Mouse (Mus musculus) liver, adult 2 months (tissue): ENCODE measurements at regions not wholly inside any gene's neighbourhood (a gene's known extent, or its start where the extent isn't known, plus 50 kb on each side); places are given as distances from the start of the nearest gene placed in this dataset.

ENCODE experiments used
- DNase-seq: peaks from one replicate; pipeline ENCODE4 v3.0.0-alpha.2; 2011; ENCODE audit warnings: low read depth, low spot score; ENCODE audit errors: extremely low read depth
- H3K27ac ChIP-seq: fragments of 200-500 bp; replicated peaks from 2 replicates; pipeline ENCODE4 v1.5.1; 2012; ENCODE audit warnings: low read depth, mild to moderate bottlenecking, control low read depth, inconsistent platforms, low read length; ENCODE audit not compliant: insufficient read depth
- H3K27me3 ChIP-seq: fragments of 200-500 bp; 2 replicates; pipeline ENCODE4 v1.6.1; 2012; ENCODE audit warnings: mild to moderate bottlenecking, moderate library complexity, low read length, inconsistent platforms; ENCODE audit not compliant: control insufficient read depth, insufficient read depth
- H3K36me3 ChIP-seq: fragments of 200-500 bp; 2 replicates; pipeline ENCODE4 v1.6.1; 2012; ENCODE audit warnings: low read length, inconsistent platforms; ENCODE audit not compliant: control insufficient read depth, insufficient read depth
- H3K4me1 ChIP-seq: fragments of 200-500 bp; 2 replicates; pipeline ENCODE4 v1.6.1; 2011; ENCODE audit warnings: low read length; ENCODE audit not compliant: control insufficient read depth, insufficient read depth
- H3K4me3 ChIP-seq: fragments of 200-500 bp; 2 replicates; pipeline ENCODE4 v1.5.1; 2011; ENCODE audit warnings: low read depth, mild to moderate bottlenecking, control low read depth, low read length, moderate library complexity; ENCODE audit not compliant: insufficient read depth
- H3K79me2 ChIP-seq: fragments of 200-500 bp; 2 replicates; pipeline ENCODE4 v1.6.1; 2012; ENCODE audit warnings: inconsistent platforms, mild to moderate bottlenecking, low read length, moderate library complexity; ENCODE audit not compliant: control insufficient read depth, insufficient read depth
- H3K9ac ChIP-seq: fragments of 200-500 bp; 2 replicates; pipeline ENCODE4 v1.6.1; 2012; ENCODE audit warnings: low read depth, mild to moderate bottlenecking, control low read depth, inconsistent platforms, low read length
- CTCF ChIP-seq: fragments of 200-500 bp; IDR thresholded peaks from 2 replicates; pipeline ENCODE4 v1.5.1; 2011; ENCODE audit warnings: low read depth, low read length, control low read depth
- POLR2A ChIP-seq: fragments of 200-500 bp; IDR thresholded peaks from 2 replicates; pipeline ENCODE4 v1.6.1; 2011; ENCODE audit warnings: low read length, control low read depth; ENCODE audit not compliant: insufficient read depth; ENCODE audit errors: extremely low read depth
- WGBS: fragments of 180-500 bp; shearing (Covaris S2); methylation state at CpG from one replicate; pipeline ENCODE4 v1.1.7; 2018; 5-methylcytosine and 5-hydroxymethylcytosine counted together

GRCm38 (mm10) chr16:93533205-93533604 is 70.7 kb downstream of the Setd4 start:
- Histone ChIP-seq H3K27ac (no peak overlapping the region), H3K4me3 (no peak overlapping the region), H3K4me1 (no peaks in the 10 kb centered on the region), H3K27me3 (no peaks in the 10 kb centered on the region), H3K36me3 (no peaks in the 10 kb centered on the region), H3K79me2 (no peaks in the 10 kb centered on the region), H3K9ac (no peak overlapping the region)
- no peak for DNase-seq
- TF ChIP-seq CTCF (no peak), POLR2A (no peak)
- 9% methylated on average over 4 of the region's 4 CpGs for WGBS

GRCm38 (mm10) chr16:93531937-93532336 is 71.9 kb downstream of the Setd4 start:
- no peaks in the 10 kb centered on the region for H3K27me3 ChIP-seq
- no peaks in the 10 kb centered on the region for H3K36me3 ChIP-seq
- H3K4me1 ChIP-seq, result no peaks in the 10 kb centered on the region
- no peak overlapping the region for H3K27ac ChIP-seq
- DNase-seq, result no peak
- no peak overlapping the region for H3K9ac ChIP-seq
- 74% methylated on average over 8 of the region's 8 CpGs for WGBS
- TF ChIP-seq CTCF (no peak), POLR2A (no peak)
- no peak overlapping the region for H3K4me3 ChIP-seq
- H3K79me2 ChIP-seq, result no peaks in the 10 kb centered on the region

DNA sequence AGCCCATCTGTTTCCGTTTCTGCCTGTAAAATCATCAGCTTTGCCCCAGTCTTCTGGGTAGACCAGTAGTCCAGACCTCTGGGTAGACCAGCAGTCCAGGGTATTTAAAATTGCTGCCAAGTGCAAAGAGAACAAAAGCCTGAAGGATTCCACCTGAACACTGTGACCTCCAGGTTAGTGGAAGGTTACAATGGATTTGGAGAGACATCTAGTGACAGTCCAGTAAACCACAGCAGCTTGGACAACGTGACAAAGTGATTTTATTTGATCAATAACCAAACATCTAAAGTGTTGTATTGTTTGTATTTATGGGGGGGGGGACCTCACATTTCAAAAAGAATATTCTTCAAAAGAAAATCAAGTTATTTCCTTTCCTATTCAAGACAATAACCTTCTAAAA is 81.4 kb downstream of the Setd4 start:
- no peaks in the 10 kb centered on the region for H3K36me3 ChIP-seq
- H3K27me3 ChIP-seq, result no peaks in the 10 kb centered on the region; the same call in 1 of the 2 replicates
- H3K79me2 ChIP-seq, result no peaks in the 10 kb centered on the region
- no peak overlapping the region for H3K4me3 ChIP-seq
- no peaks in the 10 kb centered on the region for H3K4me1 ChIP-seq
- no peak overlapping the region for H3K9ac ChIP-seq
- no peak overlapping the region for H3K27ac ChIP-seq
- no peak for TF ChIP-seq POLR2A
- no peak for TF ChIP-seq CTCF
- WGBS, result 59% methylated on average over 2 of the region's 2 CpGs
- no peak for DNase-seq

DNA sequence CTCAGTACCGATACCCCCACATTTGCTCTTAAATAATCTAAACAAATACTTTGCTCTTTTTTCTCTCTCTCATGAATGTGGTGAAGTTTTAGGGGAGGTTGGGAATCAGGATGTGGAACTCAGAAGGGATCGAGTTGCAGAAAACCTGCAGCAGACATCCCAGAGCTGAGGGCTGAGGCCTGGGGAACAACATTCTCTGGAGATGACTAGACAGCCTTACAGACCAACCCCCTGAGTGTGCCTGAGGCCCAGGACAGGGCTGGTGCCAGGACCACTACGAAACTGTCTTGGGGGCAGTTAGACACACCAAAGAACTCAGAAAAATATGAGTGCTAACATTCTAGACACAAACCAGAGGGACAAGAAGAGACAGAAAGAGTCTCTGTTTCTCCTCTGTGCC is 83.4 kb downstream of the Setd4 start:
- Histone ChIP-seq H3K27me3 (no peaks in the 10 kb centered on the region; the same call in 1 of the 2 replicates), H3K4me1 (no peaks in the 10 kb centered on the region), H3K27ac (no peak overlapping the region), H3K36me3 (no peaks in the 10 kb centered on the region), H3K79me2 (no peaks in the 10 kb centered on the region), H3K9ac (no peak overlapping the region), H3K4me3 (no peak overlapping the region)
- 74% methylated on average over 3 of the region's 3 CpGs for WGBS
- TF ChIP-seq POLR2A, result no peak
- no peak for TF ChIP-seq CTCF
- no peak for DNase-seq

GRCm38 (mm10) chr16:93518620-93519019 is 85.2 kb downstream of the Setd4 start:
- H3K9ac ChIP-seq, result no peak overlapping the region
- WGBS, result 92% methylated on average over 1 of the region's 1 CpGs
- no peak for DNase-seq
- no peak overlapping the region for H3K4me3 ChIP-seq
- H3K79me2 ChIP-seq, result no peaks in the 10 kb centered on the region
- H3K36me3 ChIP-seq, result no peaks in the 10 kb centered on the region
- no peaks in the 10 kb centered on the region for H3K4me1 ChIP-seq
- TF ChIP-seq CTCF (no peak), POLR2A (no peak)
- no peak overlapping the region for H3K27ac ChIP-seq
- H3K27me3 ChIP-seq, result no peaks in the 10 kb centered on the region; the same call in 1 of the 2 replicates

GRCm38 (mm10) chr16:93516793-93517192 is 87.1 kb downstream of the Setd4 start:
- Histone ChIP-seq H3K4me3 (no peak overlapping the region), H3K4me1 (no peaks in the 10 kb centered on the region), H3K27ac (no peak overlapping the region), H3K9ac (no peak overlapping the region), H3K79me2 (no peaks in the 10 kb centered on the region), H3K27me3 (no peaks in the 10 kb centered on the region; the same call in 1 of the 2 replicates), H3K36me3 (no peaks in the 10 kb centered on the region)
- no peak for DNase-seq
- 67% methylated on average over 5 of the region's 5 CpGs for WGBS
- no peak for TF ChIP-seq CTCF
- no peak for TF ChIP-seq POLR2A
